Mouse (Mus musculus) small intestine, adult 2 months (tissue): ENCODE data around the gene Prkag2.

Source experiments
- CTCF ChIP-seq: fragments of 200-500 bp; IDR thresholded peaks from 2 replicates; pipeline ENCODE4 v1.5.1; 2012; ENCODE audit warnings: low read depth, mild to moderate bottlenecking, control low read depth, inconsistent platforms, low read length, moderate library complexity, mixed read lengths; ENCODE audit not compliant: insufficient replicate concordance, insufficient read length; ENCODE audit errors: extremely low read depth
- POLR2A ChIP-seq: fragments of 200-500 bp; IDR thresholded peaks from 2 replicates; pipeline ENCODE4 v1.6.1; 2012; ENCODE audit warnings: low read depth, mild to moderate bottlenecking, control low read depth, inconsistent platforms, low read length, moderate library complexity

DNA sequence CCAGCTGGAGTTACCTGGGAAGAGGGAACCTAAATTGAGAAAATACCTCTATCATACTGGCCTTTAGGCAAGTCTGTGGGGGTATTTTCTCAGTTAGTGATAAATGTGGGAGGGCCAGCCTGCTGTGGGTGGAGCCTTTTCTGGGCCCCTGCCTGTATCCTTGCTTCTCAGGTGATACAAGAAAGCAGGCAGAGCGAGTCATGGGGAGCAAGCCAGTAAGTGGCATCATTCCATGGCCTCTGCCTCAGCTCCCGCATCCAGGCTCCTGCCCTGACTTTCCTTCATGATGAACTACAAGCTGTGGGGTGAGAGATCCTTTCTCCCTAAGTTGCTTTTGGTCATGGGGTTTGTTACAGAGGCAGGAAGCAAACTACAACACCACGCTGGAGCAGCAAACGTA is 196.4 kb downstream of the Prkag2 start:
- TF ChIP-seq CTCF (no peak), POLR2A (no peak)
